Mouse (Mus musculus): ENCODE results near the gene Ccndbp1.
A peak's percentile ranks its signal among the peaks of the same experiment; 100 is the strongest.
"Not testable (repeated sequence)": the region's sequence is repeated elsewhere in the genome, so short reads cannot be mapped to it uniquely, and the experiment has no call there.

Gene Ccndbp1

GRCm38 (mm10) chr2:121007925-121008663 lies at the start of gene Ccndbp1:
Ccndbp1 (plus strand) TSS chr2:121008403.
- DNase-seq (ENCODE audit: low read depth): peak; percentile 95

GRCm38 (mm10) chr2:120959363-120959762 lies 48.8 kb upstream of the Ccndbp1 start:
- DNase-seq (ENCODE audit: low read depth): peak; percentile 62

GRCm38 (mm10) chr2:120959827-120960226 lies 48.4 kb upstream of the Ccndbp1 start:
- no peak for DNase-seq (ENCODE audit: low read depth)

GRCm38 (mm10) chr2:120960261-120960660 lies 47.9 kb upstream of the Ccndbp1 start:
- DNase-seq (ENCODE audit: low read depth): no peak

GRCm38 (mm10) chr2:120963110-120963509 lies 45.1 kb upstream of the Ccndbp1 start:
- no peak for DNase-seq (ENCODE audit: low read depth)

GRCm38 (mm10) chr2:120965486-120965885 lies 42.7 kb upstream of the Ccndbp1 start:
- DNase-seq (ENCODE audit: low read depth): no peak

GRCm38 (mm10) chr2:120970045-120970539 lies 38.1 kb upstream of the Ccndbp1 start:
- no peak for DNase-seq (ENCODE audit: low read depth)

GRCm38 (mm10) chr2:120970559-120971080 lies 37.6 kb upstream of the Ccndbp1 start, which contains the start of gene Ubr1:
Ubr1 (minus strand) TSS chr2:120970715.
- peak; percentile 93 for DNase-seq (ENCODE audit: low read depth)

- DNase-seq (ENCODE audit: low read depth): no peak
Observed at GRCm38 (mm10) chr2:120971766-120972165, 36.4 kb upstream of the Ccndbp1 start.

GRCm38 (mm10) chr2:120972257-120972656 lies 35.9 kb upstream of the Ccndbp1 start:
- DNase-seq (ENCODE audit: low read depth): peak; percentile 18

GRCm38 (mm10) chr2:120972964-120973363 lies 35.2 kb upstream of the Ccndbp1 start:
- peak; percentile 77 for DNase-seq (ENCODE audit: low read depth)

- peak; percentile 81 for DNase-seq (ENCODE audit: low read depth)
Observed at GRCm38 (mm10) chr2:120976308-120976707, 31.9 kb upstream of the Ccndbp1 start.

- DNase-seq (ENCODE audit: low read depth): peak; percentile 66
Observed at GRCm38 (mm10) chr2:120976990-120977925, 30.9 kb upstream of the Ccndbp1 start, which contains the start of gene Tmem62. Tmem62 (plus strand) TSS chr2:120977017.

GRCm38 (mm10) chr2:120977926-120978692 lies 30.1 kb upstream of the Ccndbp1 start:
- DNase-seq (ENCODE audit: low read depth): peak; percentile 65

GRCm38 (mm10) chr2:120978693-120979037 lies 29.5 kb upstream of the Ccndbp1 start:
- DNase-seq (ENCODE audit: low read depth): peak; percentile 70

- peak; percentile 35 for DNase-seq (ENCODE audit: low read depth)
Observed at GRCm38 (mm10) chr2:120979819-120980218, 28.4 kb upstream of the Ccndbp1 start.

GRCm38 (mm10) chr2:120980861-120981260 lies 27.3 kb upstream of the Ccndbp1 start:
- no peak for DNase-seq (ENCODE audit: low read depth)

GRCm38 (mm10) chr2:120983611-120984010 lies 24.6 kb upstream of the Ccndbp1 start:
- no peak for DNase-seq (ENCODE audit: low read depth)

- peak; percentile 49 for DNase-seq (ENCODE audit: low read depth)
Observed at GRCm38 (mm10) chr2:120985241-120985640, 23.0 kb upstream of the Ccndbp1 start.

GRCm38 (mm10) chr2:120991196-120991595 lies 17.0 kb upstream of the Ccndbp1 start:
- no peak for DNase-seq (ENCODE audit: low read depth)

GRCm38 (mm10) chr2:120996607-120997006 lies 11.6 kb upstream of the Ccndbp1 start:
- DNase-seq (ENCODE audit: low read depth): not testable (repeated sequence)

- no peak for DNase-seq (ENCODE audit: low read depth)
Observed at GRCm38 (mm10) chr2:120998863-120999262, 9.3 kb upstream of the Ccndbp1 start.

All from 416B (cell line).